Mouse (Mus musculus): ENCODE measurements around the gene Smim22.
A peak's percentile ranks its signal among the peaks of the same experiment; 100 is the strongest.

The Smim22 gene

DNA sequence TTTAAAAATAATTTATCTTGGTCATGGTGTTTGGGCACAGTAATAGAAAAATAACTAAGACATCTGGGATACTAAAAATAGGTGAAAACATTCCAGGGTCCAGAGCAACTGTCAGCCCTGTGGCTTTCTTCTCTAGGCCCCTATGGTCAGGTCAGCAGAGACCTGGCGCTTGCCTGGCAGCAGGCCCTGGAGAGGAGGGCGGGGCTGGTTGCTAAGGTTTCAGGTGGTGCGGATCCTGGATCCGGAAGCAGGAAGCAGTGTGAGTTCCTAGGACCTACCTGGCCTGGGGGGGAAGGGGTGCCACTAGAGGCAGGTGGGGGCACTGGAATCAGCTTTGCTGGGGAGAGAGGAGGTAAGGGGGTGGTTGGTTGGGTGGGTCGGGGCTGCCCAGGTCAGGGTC, at the start of gene Smim22:
Gene Smim22, plus strand, starts transcription at position 222 of the 400 bp plus-strand sequence.
- DNase-seq = no peak

DNA sequence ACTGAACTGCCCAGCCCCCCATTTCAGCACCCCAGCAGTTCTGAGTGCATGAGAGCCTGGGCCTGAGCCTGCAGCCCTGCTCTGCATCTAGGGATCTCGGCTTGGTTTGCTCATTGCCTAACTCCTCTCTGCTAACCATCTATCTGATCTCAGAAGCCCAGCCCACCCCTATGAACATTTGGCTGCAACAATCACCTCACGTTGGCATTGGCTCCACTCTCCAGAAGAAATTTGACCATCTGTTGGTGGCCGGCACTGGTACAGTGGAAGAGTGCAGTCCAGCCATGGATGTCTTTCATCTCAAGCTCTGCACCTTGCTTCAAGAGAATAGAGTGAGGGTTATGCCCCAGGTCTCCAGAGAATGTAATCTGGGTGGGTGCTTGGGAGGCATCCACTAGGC, 49.6 kb upstream of the Smim22 start:
- DNase-seq = no peak

DNA sequence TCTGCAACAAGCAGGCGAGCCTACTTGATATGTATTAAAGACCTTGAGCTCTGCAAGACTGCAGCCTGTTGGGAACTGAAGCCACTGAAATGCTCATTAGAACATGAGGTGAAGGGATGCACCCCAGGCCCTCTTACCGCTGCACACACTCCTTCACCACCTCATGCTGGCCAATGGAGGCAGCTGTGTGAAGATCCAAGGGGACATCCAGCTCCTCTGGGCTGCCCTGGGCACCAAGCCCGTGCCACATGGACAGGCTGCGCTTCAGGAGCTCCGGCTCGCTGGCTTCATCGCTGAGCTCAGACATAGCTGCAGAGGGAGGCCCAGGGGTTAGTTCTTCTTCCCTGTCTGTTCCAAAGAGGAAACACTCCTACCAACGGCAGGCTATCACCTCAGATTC, 46.8 kb upstream of the Smim22 start:
- no peak for DNase-seq

DNA sequence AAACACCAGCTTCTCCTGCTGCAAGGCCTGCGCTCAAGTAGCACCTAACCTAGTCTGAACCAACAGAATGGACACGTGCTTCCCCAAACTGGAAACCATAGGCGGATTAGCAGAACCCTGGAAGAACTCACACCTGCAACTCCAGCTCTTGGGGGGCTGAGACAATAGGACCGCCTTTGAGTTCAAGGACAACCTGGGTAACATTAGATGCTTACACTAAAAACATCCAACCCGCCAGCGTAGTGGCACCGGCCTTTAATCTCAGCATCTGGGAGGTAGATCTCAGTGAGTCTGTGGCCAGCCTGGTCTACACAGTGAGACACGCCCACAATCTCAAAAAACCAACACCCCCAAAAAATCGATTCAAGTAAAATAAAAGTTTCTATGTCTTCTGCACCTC, 43.7 kb upstream of the Smim22 start:
- no peak for DNase-seq

DNA sequence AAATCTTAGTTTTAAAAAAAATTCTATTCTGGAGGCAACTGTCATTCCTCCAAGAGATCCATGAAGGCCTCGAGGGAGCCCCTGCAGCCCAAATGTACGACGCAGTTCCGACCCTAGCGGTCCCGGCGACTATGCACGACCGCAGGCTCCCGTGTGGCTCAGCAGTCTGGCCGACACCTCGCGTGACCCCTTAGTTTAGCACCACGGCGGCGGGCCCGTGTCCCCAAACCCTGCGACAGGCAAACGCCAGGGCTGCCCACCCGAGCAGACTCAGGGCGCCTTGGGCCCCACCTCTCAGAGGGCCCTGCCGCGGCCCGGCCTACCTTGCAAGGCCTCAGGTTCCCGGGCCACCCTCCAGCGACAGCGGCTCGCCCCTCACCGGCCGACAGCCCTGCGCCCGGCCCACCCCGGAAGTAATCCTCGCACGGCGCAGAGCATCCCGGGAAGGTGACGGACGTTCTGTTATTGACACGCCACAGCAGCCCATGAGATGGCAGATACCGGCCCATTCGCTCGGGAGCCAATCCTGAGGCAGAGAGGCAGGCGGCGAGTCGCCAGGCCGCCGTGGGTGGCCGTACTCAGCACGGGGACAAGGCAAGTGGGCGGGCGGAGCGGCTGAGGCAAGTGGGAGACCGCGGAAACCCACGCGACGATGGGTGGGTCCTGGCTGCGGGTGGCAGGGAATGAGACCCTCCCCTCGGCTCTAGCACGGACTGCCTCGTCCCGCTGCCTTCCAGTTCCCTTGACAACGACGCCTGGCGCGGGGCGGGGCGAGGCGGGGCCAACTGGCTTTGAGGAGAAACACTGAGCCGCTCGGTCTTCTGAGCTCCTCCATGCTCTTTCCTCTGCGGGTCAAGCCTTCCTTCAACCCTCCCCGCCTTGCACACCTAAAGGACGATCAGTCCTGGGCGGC, 43.0 kb upstream of the Smim22 start, which contains the start of gene Anks3:
Gene Anks3, minus strand, starts transcription at position 409 of the 913 bp plus-strand sequence.
- DNase-seq = peak; percentile 96

DNA sequence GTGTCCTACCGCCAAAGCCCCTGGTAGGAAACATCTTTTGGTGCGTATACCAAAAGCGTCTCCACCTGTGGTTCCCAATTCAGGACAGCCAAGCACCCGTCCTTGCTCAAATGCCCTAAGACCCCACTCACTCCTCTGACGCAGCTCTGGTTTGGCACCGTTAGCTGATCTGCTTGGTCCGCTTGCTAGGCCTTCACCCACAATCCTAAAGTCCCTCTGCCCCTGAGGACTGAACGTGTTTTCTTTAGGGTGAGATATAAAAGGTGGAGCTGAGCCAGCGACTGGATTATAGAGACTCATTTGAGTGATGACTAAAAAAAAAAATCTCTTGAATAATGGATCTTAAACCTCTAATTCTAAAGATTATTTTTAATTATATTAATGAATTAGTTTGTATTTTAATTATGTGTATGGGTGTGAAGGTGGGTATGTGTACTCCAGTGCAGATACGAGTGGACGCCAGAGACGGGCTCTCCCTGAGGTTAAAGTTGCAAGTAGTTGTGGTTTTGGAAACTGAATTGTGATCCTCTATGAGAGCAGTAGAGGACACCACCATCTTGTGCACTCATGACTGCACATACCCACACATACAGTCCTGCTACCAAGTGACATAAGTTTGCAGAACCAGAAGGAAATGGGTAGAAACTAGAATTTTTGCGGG, 42.2 kb upstream of the Smim22 start:
- DNase-seq = no peak

DNA sequence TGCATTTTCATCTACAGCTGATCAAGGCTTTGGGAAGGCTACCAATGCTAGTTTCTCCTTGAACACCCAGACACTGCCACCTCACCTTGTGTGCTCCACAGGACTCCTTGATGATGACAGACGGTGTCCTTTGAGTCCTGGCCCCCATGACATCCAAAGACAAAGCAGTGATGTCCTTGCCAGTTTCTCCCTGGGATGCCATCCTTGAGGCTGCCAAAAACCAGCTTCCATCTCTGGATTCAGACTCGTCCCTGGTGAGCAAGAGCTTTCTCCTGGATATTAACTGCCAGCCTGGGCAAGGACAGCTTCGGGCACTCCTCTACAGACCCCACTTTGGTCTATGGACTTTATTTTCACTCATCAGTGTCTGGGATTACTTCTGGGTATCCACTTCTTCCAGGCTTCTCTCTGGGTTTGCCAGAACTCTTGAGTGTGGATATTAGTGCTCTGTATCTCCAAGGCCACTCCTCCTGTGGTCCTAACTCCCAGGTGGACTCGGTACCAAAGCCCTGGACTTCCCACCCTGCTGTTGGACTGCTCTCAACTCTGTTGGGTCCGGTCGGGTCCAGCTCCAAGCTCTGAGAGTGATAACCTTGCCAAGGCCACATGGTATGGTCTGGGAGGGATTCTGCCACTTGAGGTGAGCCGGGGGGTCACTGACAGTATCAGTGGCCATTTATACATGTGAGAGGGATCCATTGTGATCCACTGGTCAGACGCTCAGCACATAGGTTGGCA, 41.5 kb upstream of the Smim22 start:
- no peak for DNase-seq

DNA sequence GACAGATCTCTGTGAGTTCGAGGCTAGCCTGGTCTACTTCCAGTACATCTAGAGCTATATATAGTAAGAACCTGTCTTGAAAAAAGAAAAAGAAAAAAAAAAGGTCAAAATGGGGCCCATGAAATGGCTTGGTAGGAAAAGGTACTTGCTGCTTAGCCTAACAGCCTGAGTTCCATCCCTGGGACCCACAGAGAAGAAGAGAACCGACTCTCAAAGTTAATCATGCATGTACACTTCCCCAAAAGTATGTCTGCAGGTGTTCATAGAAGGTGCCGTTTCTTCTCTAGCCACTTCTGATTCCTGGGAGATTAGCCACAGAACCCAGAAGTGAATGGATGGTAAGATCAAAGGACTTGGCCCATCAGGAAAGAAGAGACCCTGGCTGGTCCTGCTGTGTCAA, 38.7 kb upstream of the Smim22 start:
- no peak for DNase-seq

DNA sequence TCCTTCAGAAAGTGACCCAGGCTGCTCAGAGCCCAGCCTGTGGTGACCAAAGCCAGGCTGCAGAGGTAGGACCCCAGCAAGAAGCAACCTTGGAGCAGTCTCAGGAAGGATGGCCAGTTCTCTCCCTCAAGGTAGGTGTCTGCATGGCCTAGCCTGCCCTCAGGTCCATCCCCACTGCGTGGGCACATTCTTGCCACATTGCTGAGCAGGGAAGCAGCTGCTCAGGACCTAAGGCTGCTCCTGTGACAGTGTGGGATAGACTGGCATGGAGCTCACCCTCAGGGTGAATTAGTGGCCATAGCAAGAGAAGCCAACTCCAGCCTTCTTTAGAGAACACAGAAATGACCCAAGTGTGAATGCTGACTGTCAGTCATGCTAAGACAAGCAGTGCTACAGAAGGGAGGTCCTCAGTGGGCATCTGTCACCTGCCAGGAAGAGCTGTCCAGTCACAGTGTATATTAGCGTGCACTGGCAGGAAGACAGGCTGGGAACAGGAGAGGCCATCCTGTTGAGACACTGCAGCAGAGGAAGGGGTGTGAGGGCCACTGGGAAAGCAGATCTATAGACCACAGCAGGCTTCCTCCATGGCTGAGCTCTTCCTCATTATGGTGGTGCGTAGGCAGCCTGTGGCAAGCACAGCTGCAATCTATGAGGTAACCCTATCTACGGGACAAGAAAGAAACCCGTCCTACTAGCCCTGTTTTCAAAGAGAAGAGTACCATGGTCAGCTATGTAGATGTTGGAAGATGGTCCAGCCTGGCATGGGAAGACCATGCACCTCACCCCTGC, 37.8 kb upstream of the Smim22 start:
- DNase-seq = no peak

DNA sequence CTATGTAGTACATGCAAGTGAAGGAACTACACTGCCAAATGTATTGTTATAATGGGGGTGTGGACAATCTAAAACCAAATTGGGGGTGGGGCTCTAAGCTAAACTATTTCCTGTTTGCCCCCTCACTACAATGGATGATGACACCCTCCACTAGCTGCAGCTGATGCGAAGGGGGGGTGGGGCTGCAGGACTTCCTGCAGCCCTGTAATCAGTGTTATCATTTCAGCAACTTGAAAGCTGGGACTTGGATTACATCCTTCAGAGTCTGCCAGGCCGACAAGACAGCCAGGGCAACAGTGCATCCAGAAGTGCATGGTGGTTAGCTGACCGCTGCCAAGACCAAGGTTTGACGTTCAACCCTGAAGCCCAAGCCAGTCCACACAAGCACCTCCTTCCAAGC, 35.5 kb upstream of the Smim22 start:
- no peak for DNase-seq

DNA sequence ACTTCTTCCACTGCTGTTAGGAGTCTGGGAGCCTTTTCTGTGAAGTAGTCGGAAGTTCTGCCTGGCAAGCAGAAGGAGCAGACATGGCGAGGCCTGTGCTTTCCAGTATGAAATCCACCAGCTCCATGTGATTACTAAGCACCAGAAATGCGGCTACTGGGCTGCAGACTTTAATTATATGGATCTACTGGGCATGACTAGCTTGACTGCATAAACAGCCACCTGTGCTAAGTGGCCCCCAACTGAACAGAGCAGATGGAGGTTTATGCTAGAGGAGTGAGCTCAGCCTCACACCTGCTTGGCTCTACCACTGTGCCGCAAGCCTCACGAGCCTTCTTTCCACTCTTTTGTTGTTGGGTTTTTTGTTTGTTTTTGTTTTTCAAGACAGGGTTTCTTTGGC, 32.6 kb upstream of the Smim22 start:
- DNase-seq = no peak

DNA sequence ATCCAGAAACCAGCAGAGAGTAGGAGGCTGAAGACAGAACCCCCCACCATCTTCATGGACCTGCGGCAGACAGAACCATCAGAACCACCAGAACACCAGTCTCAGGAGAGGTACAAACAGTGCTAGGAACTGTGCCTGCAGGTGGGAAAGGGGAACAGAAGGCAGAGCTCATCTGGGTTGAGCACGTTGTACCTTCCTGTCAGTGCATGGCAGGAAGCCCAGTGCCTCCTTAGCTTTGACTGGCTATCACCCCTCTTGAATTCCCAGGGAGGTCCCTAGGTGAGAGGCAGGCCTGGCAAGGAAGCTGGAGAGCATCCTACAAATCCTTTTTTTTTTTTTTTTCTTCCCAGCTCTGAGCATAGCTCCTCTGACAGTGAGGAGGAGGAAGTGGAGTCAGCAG, 30.9 kb upstream of the Smim22 start:
- no peak for DNase-seq

DNA sequence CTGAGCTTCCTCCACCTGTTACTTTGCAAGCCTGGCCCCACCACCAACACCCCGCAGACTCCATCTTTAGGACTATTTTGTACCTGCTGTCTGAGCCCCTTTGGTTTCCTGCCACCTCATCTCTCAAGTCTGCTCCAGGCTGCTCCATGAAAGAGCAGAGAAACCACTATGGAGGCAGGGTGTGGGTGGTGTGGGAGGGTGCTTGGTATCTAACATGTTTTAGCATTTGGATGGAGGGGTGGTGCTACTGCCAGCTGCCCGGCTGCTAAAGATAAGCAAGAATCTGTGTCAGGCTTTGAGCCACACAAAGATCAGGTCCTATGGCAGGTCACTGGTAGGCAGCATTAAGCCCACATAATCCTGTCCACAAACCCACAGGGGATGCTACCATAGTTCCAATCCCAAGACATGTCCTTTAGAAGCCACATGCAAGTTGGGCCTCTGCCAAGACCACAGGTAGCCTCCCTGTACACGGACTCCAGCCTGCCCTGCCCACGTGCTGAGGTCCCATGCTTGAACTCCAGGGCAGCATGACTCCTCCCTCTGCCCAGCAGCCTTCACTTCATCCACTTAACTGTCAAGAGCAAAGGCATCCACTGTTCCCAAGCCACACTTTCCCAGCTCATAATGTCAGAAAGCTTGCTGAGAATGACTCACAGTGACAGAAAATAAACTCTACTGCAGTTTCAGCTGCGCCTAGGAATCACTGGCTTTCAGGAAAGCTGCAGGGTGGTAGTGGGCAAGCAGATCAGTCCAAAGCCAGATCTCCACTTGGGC, 28.6 kb upstream of the Smim22 start:
- DNase-seq = no peak

DNA sequence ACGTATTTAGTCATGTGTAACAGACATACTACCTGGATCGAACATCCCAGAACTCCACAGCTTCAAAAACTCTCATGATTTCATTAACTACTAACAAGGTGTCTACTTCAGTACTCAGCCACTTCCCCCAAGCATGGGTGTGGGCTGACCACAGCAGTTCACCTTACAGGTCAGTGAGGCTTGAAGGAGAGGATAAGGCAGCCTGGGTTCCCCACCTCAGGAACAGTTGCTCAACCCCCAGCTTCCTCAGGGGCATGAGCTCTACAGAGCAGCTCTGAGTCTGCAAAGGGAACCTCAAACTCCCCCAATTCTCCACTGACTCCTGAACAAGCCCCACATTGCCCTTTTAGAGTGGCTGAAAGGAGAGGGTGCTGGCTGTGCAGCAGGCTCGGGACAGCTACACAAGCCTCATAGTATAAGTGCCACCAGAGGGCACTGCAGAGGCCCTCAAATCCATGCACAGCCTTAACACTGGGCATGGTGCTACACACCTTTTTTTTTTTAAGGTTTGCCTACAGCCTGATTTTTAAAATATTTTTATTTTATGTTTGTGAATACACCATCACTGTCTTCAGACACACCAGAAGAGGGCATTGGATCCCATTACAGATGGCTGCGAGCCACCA, 27.2 kb upstream of the Smim22 start:
- DNase-seq = no peak

DNA sequence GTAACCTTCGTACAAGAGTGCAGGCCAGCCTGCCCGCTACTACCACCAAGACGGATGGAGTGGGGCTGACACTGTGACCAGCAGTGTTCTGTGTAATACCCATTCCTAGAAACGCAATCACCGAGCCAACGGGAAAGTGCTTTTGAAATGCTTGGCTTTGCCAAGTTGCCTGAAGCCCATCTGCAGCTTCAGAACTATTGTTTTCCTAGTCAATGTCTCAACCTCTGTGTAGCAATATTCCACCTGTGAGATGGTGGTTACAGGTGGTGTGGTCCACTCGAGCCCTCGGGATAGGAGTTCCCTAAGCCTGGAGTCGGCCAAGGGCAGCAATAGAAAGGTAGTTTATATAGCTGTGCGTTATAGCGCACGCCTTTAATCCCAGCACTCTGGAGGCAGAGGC, 22.4 kb upstream of the Smim22 start:
- no peak for DNase-seq

DNA sequence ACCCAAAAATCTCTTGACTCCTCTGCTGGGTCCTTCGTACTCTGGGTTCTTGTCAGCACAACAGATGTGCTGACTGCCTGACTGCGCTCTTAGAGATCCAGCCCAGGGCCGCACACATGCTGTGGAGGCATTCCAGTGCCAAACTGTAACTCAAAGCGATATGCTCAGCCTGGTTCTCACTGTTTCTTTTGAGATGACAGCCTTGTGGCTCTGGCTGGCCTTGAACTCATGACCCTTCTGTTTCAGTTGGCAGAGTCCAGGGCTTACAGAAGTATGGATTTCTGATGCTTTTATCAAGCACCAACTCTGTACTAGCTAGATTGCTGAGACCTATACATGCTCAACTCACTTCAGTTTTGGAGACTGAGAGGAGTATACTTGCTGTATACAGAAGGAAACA, 13.8 kb upstream of the Smim22 start:
- no peak for DNase-seq

DNA sequence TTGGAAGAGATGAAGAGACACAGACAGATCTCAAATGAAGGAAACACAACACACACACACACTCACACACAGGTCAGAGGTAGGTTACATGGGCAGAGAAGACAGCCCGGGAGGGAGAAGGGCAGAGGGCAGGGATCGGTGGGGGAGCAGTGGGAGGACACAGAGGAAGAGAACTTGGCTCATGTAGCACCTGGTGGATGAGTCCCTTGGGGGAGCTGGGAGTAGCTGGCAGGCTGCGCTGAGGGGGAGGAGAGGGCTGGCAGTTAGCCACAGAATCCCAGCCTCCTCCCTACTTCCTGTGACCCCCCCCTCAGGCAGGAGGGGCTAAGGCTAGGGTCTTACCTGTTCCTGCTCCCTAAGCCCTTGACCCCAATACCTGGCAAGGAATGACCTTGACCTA, 9.5 kb upstream of the Smim22 start, which contains the start of gene Sept12:
Gene Sept12, minus strand, starts transcription at position 300 of the 400 bp plus-strand sequence.
- no peak for DNase-seq

DNA sequence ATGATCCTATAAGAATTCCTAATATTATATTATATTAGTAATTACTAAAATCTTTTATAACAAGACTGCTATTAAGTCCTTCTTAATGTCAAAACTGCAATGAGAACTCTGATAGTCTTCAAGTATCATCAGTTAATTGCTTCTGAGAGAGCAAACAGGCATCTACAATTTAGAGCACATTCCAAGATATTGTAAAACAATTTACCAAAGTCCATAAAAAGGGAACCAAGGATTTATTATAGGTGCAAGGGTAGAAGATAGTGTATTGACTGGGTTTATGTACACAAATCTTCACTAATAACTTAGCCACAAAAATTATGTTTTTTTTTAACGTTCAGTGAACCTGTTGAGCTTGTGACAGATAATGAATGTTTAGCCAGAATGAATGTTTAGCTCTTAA, 8.1 kb upstream of the Smim22 start:
- no peak for DNase-seq

DNA sequence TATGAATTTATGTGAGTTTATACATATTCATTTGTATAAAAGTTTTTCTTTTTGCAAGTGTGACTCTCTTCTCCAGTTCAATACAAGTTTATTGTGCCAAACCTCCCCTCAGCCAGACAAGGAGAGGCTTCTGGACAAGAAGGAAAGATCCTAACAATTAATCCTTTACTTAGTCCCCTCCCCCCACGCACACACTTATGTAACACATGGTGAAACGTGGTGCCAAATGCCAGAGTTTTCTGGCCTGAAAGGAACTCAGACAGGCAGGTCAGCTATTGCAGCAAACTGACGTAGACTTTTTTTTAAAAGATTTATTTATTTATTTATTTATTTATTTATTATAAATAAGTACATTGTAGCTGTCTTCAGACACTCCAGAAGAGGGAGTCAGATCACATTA, 6.5 kb upstream of the Smim22 start:
- DNase-seq = no peak

DNA sequence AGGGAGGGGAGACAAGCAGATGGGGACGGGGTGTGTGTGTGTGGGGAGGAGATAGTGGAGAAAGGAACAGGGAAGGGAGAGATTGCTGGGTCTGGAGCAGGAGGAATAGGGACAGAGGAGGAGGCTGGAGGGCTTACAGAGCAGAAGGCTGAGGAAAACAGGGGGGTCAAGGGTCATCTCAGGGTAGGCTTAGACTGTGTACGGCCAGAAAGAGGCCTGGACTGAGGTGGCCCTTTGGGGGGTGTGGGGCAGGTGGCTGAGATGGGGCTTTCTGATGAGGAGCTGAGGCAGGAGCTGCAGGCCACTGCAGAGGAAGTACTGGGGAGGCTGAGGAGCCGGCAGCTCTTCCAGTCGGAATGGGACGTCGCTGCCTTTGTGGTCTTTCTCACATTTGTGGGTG, 404 bp downstream of the Smim22 start:
- no peak for DNase-seq

DNA sequence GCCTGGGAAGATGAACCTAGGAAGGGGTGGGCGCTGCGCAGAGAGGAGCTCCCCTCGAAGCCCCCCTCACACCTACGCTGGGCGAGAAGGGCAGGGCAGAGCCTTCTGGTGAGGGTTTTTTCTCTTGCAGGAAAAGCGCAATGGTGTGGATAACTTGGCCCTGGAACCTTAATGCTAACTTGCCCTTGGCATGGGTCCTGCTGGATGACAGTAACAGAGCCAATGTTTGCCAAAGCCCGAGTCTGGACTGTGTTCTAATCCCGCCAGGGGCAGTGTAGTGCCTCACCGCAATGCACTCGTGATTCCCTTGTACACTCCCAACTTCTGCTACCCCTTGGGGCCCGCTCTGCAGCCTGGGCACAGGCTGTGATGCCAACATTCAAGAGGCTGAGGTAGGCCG, 988 bp downstream of the Smim22 start:
- no peak for DNase-seq

Measured in right cerebral cortex, postnatal 4 days (tissue).